Mouse (Mus musculus): Measurements from ENCODE around the gene Rpl34. TPM values are rescaled to one million over a fixed set of nuclear protein-coding genes. Genes with fewer than 3 reads are reported as not detected.

Gene Rpl34
- 100 to 1,000 TPM; 373 to 414 TPM for total RNA-seq (2021)
- long read RNA-seq, experiment 1, transcript Rpl34-201 (5 exons, 624 nt): minor isoform, 5 of 54 reads
- long read RNA-seq, experiment 1, transcript Rpl34-202 (5 exons, 480 nt): major isoform, 45 of 54 reads
- long read RNA-seq, experiment 1, partial matches to known transcripts: 2 of 54 reads
- long read RNA-seq, experiment 1, other reads (novel, unspliced or antisense): 2 of 54 reads
- long read RNA-seq, experiment 2, transcript Rpl34-201 (5 exons, 624 nt): minor isoform, 9 of 55 reads
- long read RNA-seq, experiment 2, transcript Rpl34-202 (5 exons, 480 nt): major isoform, 40 of 55 reads
- long read RNA-seq, experiment 2, partial matches to known transcripts: 4 of 55 reads
- long read RNA-seq, experiment 2, other reads (novel, unspliced or antisense): 1 of 55 reads

- intact Hi-C loops (cut with DNase I): loop anchor here (10.0 kb wide), 1 partner anchor 385 kb away; the partner anchor contains the start of gene Lef1
- DNase-seq: peak; percentile 93 to 96
These were observed at the start of gene Rpl34 for GRCm38 (mm10) chr3:130730189-130730653. Gene Rpl34, minus strand, starts transcription at chr3:130730398.

GRCm38 (mm10) chr3:130768172-130768571 is 38.0 kb upstream of the Rpl34 start:
- intact Hi-C loops (cut with DNase I): no loop called here
- DNase-seq: no peak

GRCm38 (mm10) chr3:130764091-130764490 is 33.9 kb upstream of the Rpl34 start:
- intact Hi-C loops (cut with DNase I): loop anchor here (5.0 kb wide), 1 partner anchor 53 kb away; no protein-coding TSS in a partner anchor
- DNase-seq: no peak

DNA sequence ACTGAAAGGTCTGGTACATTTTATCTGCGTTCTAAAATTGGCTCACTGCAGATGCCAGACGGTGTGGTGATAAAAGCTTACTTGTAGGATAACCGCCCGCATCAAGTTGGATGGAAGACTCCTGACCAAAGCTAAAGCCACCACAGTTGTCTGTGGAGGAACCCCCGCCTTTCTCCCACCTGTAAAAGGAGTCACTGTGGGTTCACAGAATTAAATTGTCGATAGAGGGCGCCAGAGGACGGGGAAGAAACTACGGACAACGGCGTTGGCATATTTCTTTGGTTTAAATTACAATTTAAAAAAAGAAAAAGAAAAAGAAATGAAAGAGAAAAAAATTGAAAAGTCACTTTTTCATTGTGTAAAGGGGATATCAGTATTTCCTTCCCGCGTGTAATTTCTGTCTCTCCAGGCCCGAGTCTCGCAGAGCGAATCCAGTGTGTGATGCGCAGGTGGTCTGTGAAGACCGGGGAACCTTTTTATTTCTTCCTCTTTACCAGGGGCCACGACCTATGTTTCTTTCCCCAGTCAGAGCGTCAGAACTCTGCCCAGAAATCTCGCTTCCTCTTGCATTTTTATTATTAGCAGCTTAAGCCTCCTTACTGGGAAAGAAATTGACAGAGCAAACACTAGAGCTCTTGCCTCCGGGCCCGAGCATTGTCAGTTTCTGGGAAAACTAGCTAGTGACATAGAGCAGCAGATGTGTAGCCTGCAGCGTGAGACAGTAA is 30.7 kb upstream of the Rpl34 start:
- intact Hi-C loops (cut with DNase I): loop anchor here (2.0 to 5.0 kb wide), 2 partner anchors 56 to 476 kb away; no protein-coding TSS in a partner anchor

DNA sequence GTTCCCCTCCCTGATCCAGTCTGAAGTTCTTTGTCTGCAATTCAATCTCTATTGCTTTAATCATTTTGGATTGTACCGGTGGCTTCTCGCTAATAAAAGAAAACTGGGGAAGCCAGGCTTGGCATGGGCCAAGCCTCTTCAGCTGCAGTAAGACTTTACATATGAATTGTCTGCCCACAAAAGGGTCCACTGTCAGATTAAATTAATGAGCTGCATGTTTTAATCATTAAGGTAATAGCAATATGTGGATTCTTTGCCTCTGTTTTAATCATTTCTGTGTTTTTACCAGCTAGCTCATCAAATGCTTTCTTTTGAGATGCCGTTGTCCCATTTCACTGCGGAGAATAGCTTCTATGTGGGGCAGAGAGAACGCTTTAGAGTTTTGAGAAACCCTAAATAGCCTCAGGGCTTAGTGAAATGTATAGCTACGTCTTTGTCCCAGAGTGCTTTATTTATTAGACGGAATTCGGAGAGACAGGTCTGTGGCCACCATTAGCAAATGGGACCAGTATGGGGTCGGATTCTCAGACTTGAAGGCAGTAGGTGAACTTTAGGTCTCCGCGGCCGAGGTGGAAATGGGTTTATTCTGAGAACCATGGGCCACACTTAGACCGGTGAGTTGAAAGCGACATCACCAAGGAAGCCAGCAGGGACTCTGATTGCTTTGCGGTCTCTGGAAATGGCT is 28.1 kb upstream of the Rpl34 start:
- no peak for DNase-seq
- intact Hi-C loops (cut with DNase I): no loop called here

More for the DNA sequence above, 30.7 kb upstream of the Rpl34 start:
- peak; percentile 49 to 75 for DNase-seq

- DNase-seq: no peak
- intact Hi-C loops (cut with DNase I): no loop called here
These were observed 27.1 kb upstream of the Rpl34 start for GRCm38 (mm10) chr3:130757117-130757852.

DNA sequence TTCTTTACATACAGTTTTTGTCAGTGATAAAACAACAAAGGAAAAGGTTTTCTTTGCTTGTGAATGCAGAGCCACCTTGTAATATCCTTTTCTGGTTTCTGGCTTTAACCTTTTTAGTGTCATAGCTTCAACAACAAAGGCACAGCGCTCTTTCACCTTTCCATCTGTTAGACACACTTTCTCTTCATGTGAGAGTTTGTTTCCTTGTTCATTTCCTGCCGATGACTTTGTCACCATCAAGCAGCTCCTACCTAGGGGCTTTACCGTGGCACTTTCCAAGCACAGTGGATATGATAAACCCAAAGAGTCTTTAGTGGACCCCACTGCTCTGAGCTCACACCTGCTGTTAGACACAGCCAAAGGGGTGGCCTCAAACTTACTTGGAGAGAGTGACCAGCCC is 19.0 kb upstream of the Rpl34 start:
- DNase-seq: no peak
- intact Hi-C loops (cut with DNase I): no loop called here

DNA sequence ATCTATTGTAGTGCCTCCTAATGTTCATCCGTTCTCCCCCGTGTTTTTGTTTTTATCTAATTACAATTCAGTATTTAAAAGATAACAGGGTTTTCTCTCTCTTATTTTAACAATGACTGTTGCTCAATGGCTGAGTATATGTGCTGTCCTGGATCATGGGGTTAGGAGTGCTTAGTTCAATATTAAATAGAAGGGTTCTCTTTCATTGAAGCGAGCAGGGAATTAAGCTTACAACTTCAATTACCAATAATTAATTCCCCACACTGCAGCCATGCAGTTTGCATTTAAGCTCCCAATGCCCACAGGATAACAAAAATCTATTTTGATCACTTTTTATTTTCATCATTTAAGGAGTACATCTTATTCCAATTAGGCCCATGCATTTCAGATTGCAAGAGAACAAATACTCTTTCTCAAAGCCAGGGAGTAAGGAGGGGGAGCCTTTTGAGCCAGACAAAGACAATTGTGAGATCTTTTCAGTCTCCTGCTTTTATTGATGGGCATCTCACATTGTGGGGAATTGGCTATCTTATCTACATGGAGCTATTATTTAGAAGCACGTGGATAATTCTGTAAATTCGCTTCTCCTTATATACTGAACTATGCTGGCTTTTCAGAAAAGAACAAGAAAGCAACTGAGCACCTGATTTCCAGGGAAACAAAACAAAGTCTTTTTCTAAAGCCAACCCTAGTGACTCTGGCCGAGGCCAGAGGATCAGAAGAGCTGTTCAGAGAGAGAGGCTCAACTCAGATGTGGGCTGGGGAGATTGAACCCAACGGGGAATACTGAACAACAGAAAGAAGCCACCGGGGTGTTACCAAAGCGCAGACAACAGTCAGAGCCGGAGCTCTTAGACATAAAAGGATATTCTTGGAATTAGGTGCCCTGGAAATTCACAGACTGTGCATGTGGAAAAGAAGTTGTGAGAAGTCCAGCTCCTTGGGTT is 16.7 kb upstream of the Rpl34 start:
- no peak for DNase-seq
- intact Hi-C loops (cut with DNase I): no loop called here

- DNase-seq: no peak
- intact Hi-C loops (cut with DNase I): loop anchor here (10.0 kb wide), 1 partner anchor 377 kb away; the partner anchor contains the start of gene Lef1
These were observed 7.6 kb upstream of the Rpl34 start for GRCm38 (mm10) chr3:130737652-130738361.

DNA sequence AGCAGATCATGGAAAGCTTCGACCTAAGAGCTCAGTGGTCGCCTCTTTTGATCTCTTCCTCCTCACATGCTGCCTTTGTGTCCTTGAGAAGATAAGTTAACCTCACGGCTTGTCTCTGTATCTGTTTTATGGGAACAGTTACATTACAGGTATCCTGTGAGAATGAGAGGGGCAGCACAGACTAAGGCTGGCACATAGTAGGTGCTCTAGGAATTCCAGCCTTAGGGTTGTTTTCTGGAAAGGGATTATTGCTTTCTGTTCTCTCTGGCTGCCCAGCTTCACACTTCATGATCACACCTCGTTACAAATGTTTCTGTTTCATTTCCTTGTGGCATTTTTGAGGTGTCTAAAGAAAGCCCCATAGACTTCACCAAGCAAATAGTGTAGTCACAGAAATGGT is 6.6 kb upstream of the Rpl34 start:
- intact Hi-C loops (cut with DNase I): loop anchor here (10.0 kb wide), 1 partner anchor 378 kb away; the partner anchor contains the start of gene Lef1

GRCm38 (mm10) chr3:130729472-130730188 is 568 bp downstream of the Rpl34 start:
- intact Hi-C loops (cut with DNase I): loop anchor here (10.0 kb wide), 3 partner anchors 385 to 1195 kb away; partner anchors contain the start of genes Elovl6, Lef1 and Papss1
- DNase-seq: peak; percentile 14 to 59

More for the DNA sequence above, 6.6 kb upstream of the Rpl34 start:
- DNase-seq: no peak

DNA sequence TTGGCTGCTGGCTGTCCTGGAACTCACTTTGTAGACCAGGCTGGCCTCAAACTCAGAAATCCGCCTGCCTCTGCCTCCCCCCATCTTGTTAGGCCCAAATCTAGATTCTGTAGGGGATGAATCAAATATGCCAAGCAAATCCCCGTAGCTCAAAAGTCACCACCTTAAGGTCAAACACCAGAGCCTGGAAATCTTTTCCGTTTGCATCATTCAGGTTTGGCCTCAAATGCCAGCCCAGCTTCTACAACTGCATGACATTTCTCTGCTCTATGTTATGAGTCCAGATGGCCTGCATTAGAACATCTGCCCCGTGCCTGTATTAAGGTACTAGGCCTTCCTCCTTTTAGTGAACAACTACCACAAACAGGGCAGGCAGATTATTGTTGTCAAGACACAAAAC is 2.5 kb downstream of the Rpl34 start:
- intact Hi-C loops (cut with DNase I): loop anchor here (10.0 kb wide), 2 partner anchors 837 to 1193 kb away; partner anchors contain the start of genes Elovl6 and Papss1
- no peak for DNase-seq

- intact Hi-C loops (cut with DNase I): loop anchor here (10.0 kb wide), 2 partner anchors 838 to 1192 kb away; partner anchors contain the start of genes Elovl6 and Papss1
- DNase-seq: no peak
These were observed 3.2 kb downstream of the Rpl34 start for GRCm38 (mm10) chr3:130727036-130727435.

DNA sequence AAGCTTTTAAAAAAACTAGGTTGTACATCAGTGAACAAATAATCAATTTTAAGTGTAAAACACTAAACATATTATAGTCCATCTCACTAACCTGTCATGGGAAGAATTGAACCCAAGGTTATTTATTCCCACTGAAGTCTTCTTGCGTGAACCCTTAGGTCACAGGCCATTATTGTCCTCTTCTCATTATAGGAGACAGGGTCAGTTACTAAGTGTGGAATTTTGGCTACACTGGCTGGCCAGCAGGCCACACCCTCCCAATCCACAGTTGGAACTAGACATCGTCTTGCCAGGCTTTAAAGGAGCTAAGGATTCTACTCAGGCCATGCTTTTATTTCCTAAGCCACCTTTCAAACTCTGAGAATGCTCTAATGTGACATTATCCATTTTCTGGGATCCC is 4.5 kb downstream of the Rpl34 start:
- intact Hi-C loops (cut with DNase I): loop anchor here (10.0 kb wide), 2 partner anchors 839 to 1191 kb away; partner anchors contain the start of genes Elovl6 and Papss1
- DNase-seq: no peak

GRCm38 (mm10) chr3:130722733-130723478 is 7.3 kb downstream of the Rpl34 start:
- no peak for DNase-seq
- intact Hi-C loops (cut with DNase I): loop anchor here (10.0 kb wide), 2 partner anchors 842 to 1188 kb away; partner anchors contain the start of genes Elovl6 and Papss1

DNA sequence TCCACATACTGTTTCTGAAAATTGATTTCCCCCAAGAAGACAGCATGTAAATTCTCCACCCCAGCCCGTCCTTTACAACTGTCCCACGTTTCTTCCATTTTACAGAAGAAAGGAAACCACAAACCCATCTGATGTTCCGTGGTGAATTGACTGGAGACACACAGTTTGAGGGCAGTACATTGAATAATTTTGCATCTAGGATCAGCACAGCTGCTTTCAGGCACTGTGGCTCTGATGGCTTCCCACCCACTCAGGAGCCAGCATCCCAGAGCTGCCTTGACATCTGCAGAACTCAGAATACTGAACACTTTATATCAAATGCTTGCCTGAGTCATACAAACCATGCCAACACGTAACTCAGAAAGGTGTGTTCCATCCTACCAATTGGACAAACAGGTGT is 10.0 kb downstream of the Rpl34 start:
- no peak for DNase-seq
- intact Hi-C loops (cut with DNase I): loop anchor here (10.0 kb wide), 2 partner anchors 845 to 1185 kb away; partner anchors contain the start of genes Elovl6 and Papss1
